Comparison of ENCODE assay signal across 8 mouse cellular contexts in the genomic region with DNA sequence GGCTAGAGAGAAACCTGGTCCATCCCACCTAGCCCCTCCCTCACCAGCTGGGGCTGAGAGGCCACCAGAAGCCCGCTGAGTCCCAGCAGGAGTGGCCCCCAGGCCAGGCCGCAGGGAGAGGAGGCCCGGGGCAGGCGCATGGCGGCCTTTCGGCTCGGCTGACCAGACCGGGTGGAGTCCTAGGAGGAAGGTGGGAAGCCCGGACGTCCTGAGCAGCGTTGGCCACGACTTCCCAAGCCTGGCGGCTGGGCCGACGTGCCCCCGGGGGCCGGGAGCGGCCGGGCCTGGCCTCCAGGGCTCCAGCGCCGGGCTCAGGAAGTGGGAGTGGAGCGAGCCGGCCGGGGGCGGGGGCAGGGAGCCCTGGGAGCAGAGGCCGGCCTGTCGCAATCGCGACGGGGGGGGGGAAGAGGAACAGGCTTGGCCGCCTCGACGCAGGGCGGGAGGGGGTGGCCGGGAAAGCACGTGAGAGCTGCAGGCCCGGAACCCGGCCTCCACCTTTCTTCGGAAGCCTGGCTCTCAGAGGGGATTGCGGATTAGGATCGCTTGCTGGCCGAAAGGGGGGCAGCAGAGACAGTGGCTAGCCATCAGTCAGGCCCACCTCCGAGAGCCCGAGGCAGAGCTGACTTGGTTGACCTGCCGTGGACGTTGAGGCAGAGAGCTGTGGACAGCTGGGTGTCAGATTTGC. TPM values are rescaled to one million over a fixed set of nuclear protein-coding genes. Genes with fewer than 3 reads are reported as not detected.
A peak's percentile ranks its signal among the peaks of the same experiment; 100 is the strongest.
DNase-seq lines count a peak whose midpoint lies in the region; ATAC-seq and TF ChIP-seq lines count a peak whose summit lies in the region.

A gene (minus strand): TSS at position 340 of the 685 bp plus-strand sequence.

- no peaks in the 10 kb centered on the region for H3K4me1 ChIP-seq in hindbrain, embryonic 11.5 days (replicated peaks; ENCODE audit: control insufficient read depth, insufficient read depth, low read length)
- H3K4me1 ChIP-seq in megakaryocyte, embryonic 14.5 days: peaks cover 28% of the 10 kb centered on the region

- peak within 1 kb of the TSS; percentile 24; the same call in 1 of the 2 replicates for H3K27ac ChIP-seq in hindbrain, embryonic 11.5 days (ENCODE audit: low read depth, low read length)

- POLR2A ChIA-PET in Patski (lab: Charles Lee): interaction anchor here (0.9 to 2.8 kb wide), 4 partner anchors 15 to 90 kb away, joined by 3 to 15 read pairs (median 3); a partner anchor contains a TSS

- ATAC-seq in Patski: peak; percentile 85
- ATAC-seq in hindbrain, embryonic 11.5 days (ENCODE audit: low FRiP score): peak; percentile 75

- no peak for DNase-seq in Patski (ENCODE audit: low read depth, low spot score)
- DNase-seq in cerebellum, adult 8-10 months: peak; percentile 26
- peak in 1 of 2 experiments; percentile 20 for DNase-seq in frontal cortex, adult 2 months (ENCODE audit: extremely low spot score in 1 of 2, low spot score in 1 of 2)
- peak; percentile 72 for DNase-seq in hindbrain, embryonic 11.5 days (ENCODE audit: low spot score)
- DNase-seq in left cerebral cortex, postnatal 14 days (ENCODE audit: low spot score in 2 of 2): peak; percentile 29 to 38
- DNase-seq in right cerebral cortex, adult 18-20 months: peak; percentile 34
- peak; percentile 82 for DNase-seq in urinary bladder, postnatal 25 days (ENCODE audit: low spot score)

- H3K4me2 ChIP-seq in hindbrain, embryonic 11.5 days (replicated peaks; ENCODE audit: low read depth, low read length): peak within 1 kb of the TSS; percentile 76

- peak within 1 kb of the TSS; percentile 33 for H3K4me3 ChIP-seq in hindbrain, embryonic 11.5 days (ENCODE audit: low read depth, low read length)
- peak within 1 kb of the TSS; percentile 92 for H3K4me3 ChIP-seq in megakaryocyte, embryonic 14.5 days (replicated peaks)

- intact Hi-C loops in left cerebral cortex, postnatal 14 days (cut with DNase I): no loop called here

- peak within 1 kb of the TSS; percentile 75 for H3K9ac ChIP-seq in hindbrain, embryonic 11.5 days (ENCODE audit: low read depth, low read length)

- in situ Hi-C loops in Patski (cut with MboI; ENCODE audit: low pct_unique_long_range_greater_than_20kb): no loop called here

- WGBS in hindbrain, embryonic 11.5 days: under 1% methylated on average over 37 of the region's 46 CpGs

- no peak for TF ChIP-seq CTCF in Patski (IDR thresholded peaks at IDR 0.05)

- no peaks in the 10 kb centered on the region for H3K9me3 ChIP-seq in hindbrain, embryonic 11.5 days (ENCODE audit: control insufficient read depth, low read length)
- no peaks in the 10 kb centered on the region for H3K9me3 ChIP-seq in megakaryocyte, embryonic 14.5 days

- H3K36me3 ChIP-seq in hindbrain, embryonic 11.5 days (ENCODE audit: control insufficient read depth, insufficient read depth, low read length): no peaks in the 10 kb centered on the region
- H3K36me3 ChIP-seq in megakaryocyte, embryonic 14.5 days (replicated peaks; ENCODE audit: low read length): peaks cover 35% of the 10 kb centered on the region

- no peaks in the 10 kb centered on the region for H3K27me3 ChIP-seq in Patski
- no peaks in the 10 kb centered on the region for H3K27me3 ChIP-seq in hindbrain, embryonic 11.5 days (ENCODE audit: control insufficient read depth, insufficient read depth, low read length)
- H3K27me3 ChIP-seq in megakaryocyte, embryonic 14.5 days (replicated peaks): peaks cover 45% of the 10 kb centered on the region

- CTCF ChIA-PET in Patski (lab: Charles Lee): interaction anchor here (0.7 to 2.0 kb wide), 3 partner anchors 14 to 52 kb away, joined by 3 to 5 read pairs (median 4); no protein-coding TSS in a partner anchor

RNA-seq across cellular contexts. Expression of the gene that starts here (rescaled TPM):
- polyA plus RNA-seq in Patski (2021): 164 TPM
- 13.2 and 14.2 TPM in 2 replicates for polyA plus RNA-seq in frontal cortex, adult 2 months (2012; rRNA removed)
- polyA plus RNA-seq in hindbrain, embryonic 11.5 days (2014; fragmentation: Nextera tagmentation; extraction: Ambion mirVana): 17.9 and 19.0 TPM in 2 replicates
- total RNA-seq in left cerebral cortex, postnatal 14 days (2021): 1 to 10 TPM; 8.8 to 9.3 TPM
- 41.9 and 48.8 TPM in 2 replicates for polyA plus RNA-seq in megakaryocyte, embryonic 14.5 days (2012; ENCODE audit: insufficient read depth, low replicate concordance)
